Comparison of ENCODE assay signal across 16 mouse cellular contexts in genomic region chrX:72896055-72896437, GRCm38 (mm10). TPM values are rescaled to one million over a fixed set of nuclear protein-coding genes. Genes with fewer than 3 reads are reported as not detected.
DNase-seq lines count a peak whose midpoint lies in the region; ATAC-seq and TF ChIP-seq lines count a peak whose summit lies in the region.
"Had no signal": no experiment of that assay in that cellular context is flagged by ENCODE, and none has a peak within 500 bp of the region (broad histone marks: within the 10 kb centered on the region; RNA-seq: fewer than 3 reads in every experiment).

No protein-coding gene starts in this region.

- H3K36me3 ChIP-seq in hindbrain, embryonic 12.5 days = no peaks in the 10 kb centered on the region
- no peaks in the 10 kb centered on the region for H3K36me3 ChIP-seq in hindbrain, embryonic 10.5 days
- no peaks in the 10 kb centered on the region for H3K36me3 ChIP-seq in forebrain, embryonic 16.5 days (ENCODE audit: control insufficient read depth, insufficient read depth)
- no peaks in the 10 kb centered on the region for H3K36me3 ChIP-seq in midbrain, embryonic 11.5 days (ENCODE audit: control insufficient read depth, insufficient read depth, low read length)
- no peaks in the 10 kb centered on the region for H3K36me3 ChIP-seq in neural tube, embryonic 13.5 days
- no peaks in the 10 kb centered on the region for H3K36me3 ChIP-seq in stomach, postnatal 0 days (ENCODE audit: control insufficient read depth, insufficient read depth, low read length)
- H3K36me3 ChIP-seq: embryonic facial prominence, embryonic 13.5 days; heart, embryonic 10.5 days; limb, embryonic 15.5 days; liver, embryonic 15.5 days had no signal

- no peaks in the 10 kb centered on the region for H3K27me3 ChIP-seq in hindbrain, embryonic 12.5 days
- no peaks in the 10 kb centered on the region for H3K27me3 ChIP-seq in hindbrain, embryonic 10.5 days (ENCODE audit: insufficient read depth, poor library complexity, severe bottlenecking)
- no peaks in the 10 kb centered on the region for H3K27me3 ChIP-seq in forebrain, embryonic 16.5 days (replicated peaks; ENCODE audit: control insufficient read depth, insufficient read depth, low read length)
- H3K27me3 ChIP-seq in midbrain, embryonic 11.5 days (ENCODE audit: control insufficient read depth, insufficient read depth, low read length) = no peaks in the 10 kb centered on the region
- H3K27me3 ChIP-seq in neural tube, embryonic 13.5 days = no peaks in the 10 kb centered on the region
- H3K27me3 ChIP-seq in stomach, postnatal 0 days (ENCODE audit: control insufficient read depth, insufficient read depth, low read length) = no peaks in the 10 kb centered on the region
- H3K27me3 ChIP-seq: limb, embryonic 15.5 days; liver, embryonic 15.5 days had no signal

- no peak overlapping the region for H3K9ac ChIP-seq in hindbrain, embryonic 12.5 days
- H3K9ac ChIP-seq in forebrain, embryonic 16.5 days (replicated peaks; ENCODE audit: low read depth, low read length) = no peak overlapping the region
- H3K9ac ChIP-seq in midbrain, embryonic 11.5 days (ENCODE audit: low read length) = no peak overlapping the region
- H3K9ac ChIP-seq in neural tube, embryonic 13.5 days = no peak overlapping the region
- H3K9ac ChIP-seq in stomach, postnatal 0 days (ENCODE audit: low read length) = no peak overlapping the region
- H3K9ac ChIP-seq: embryonic facial prominence, embryonic 13.5 days; limb, embryonic 15.5 days; liver, embryonic 15.5 days had no signal

- H3K4me1 ChIP-seq in hindbrain, embryonic 12.5 days = no peaks in the 10 kb centered on the region; the same call in 1 of the 2 replicates
- peaks cover 10% of the 10 kb centered on the region; the same call in 1 of the 2 replicates for H3K4me1 ChIP-seq in hindbrain, embryonic 10.5 days (replicated peaks)
- peaks cover 6% of the 10 kb centered on the region; the same call in 1 of the 2 replicates for H3K4me1 ChIP-seq in forebrain, embryonic 16.5 days (replicated peaks; ENCODE audit: control insufficient read depth, insufficient read depth, low read length)
- H3K4me1 ChIP-seq in midbrain, embryonic 11.5 days (ENCODE audit: control insufficient read depth, insufficient read depth, low read length) = 0 out of 2 replicates have a peak, but pooled peaks cover 3% of the 10 kb centered on the region
- H3K4me1 ChIP-seq in neural tube, embryonic 13.5 days (replicated peaks) = peaks cover 8% of the 10 kb centered on the region
- H3K4me1 ChIP-seq in stomach, postnatal 0 days (replicated peaks; ENCODE audit: control insufficient read depth, insufficient read depth) = no peaks in the 10 kb centered on the region
- H3K4me1 ChIP-seq: embryonic facial prominence, embryonic 13.5 days; heart, embryonic 10.5 days; limb, embryonic 15.5 days; liver, embryonic 15.5 days had no signal

- H3K9me3 ChIP-seq in hindbrain, embryonic 12.5 days (replicated peaks) = no peaks in the 10 kb centered on the region
- no peaks in the 10 kb centered on the region for H3K9me3 ChIP-seq in hindbrain, embryonic 10.5 days
- H3K9me3 ChIP-seq in forebrain, embryonic 16.5 days (ENCODE audit: control insufficient read depth, low read length) = no peaks in the 10 kb centered on the region
- no peaks in the 10 kb centered on the region for H3K9me3 ChIP-seq in midbrain, embryonic 11.5 days (ENCODE audit: control insufficient read depth, low read length)
- no peaks in the 10 kb centered on the region for H3K9me3 ChIP-seq in neural tube, embryonic 13.5 days
- H3K9me3 ChIP-seq in stomach, postnatal 0 days (ENCODE audit: control insufficient read depth, low read length) = no peaks in the 10 kb centered on the region
- H3K9me3 ChIP-seq: embryonic facial prominence, embryonic 13.5 days; heart, embryonic 10.5 days; limb, embryonic 15.5 days; liver, embryonic 15.5 days had no signal

- H3K4me2 ChIP-seq in hindbrain, embryonic 12.5 days (replicated peaks) = no peak overlapping the region
- H3K4me2 ChIP-seq in forebrain, embryonic 16.5 days (ENCODE audit: low read length) = peak overlapping the region; percentile 38
- H3K4me2 ChIP-seq in midbrain, embryonic 11.5 days = no peak overlapping the region
- H3K4me2 ChIP-seq in neural tube, embryonic 13.5 days = peak overlapping the region; percentile 25
- no peak overlapping the region for H3K4me2 ChIP-seq in stomach, postnatal 0 days (replicated peaks; ENCODE audit: low read depth)
- H3K4me2 ChIP-seq: embryonic facial prominence, embryonic 13.5 days; limb, embryonic 15.5 days; liver, embryonic 15.5 days had no signal

- H3K4me3 ChIP-seq in hindbrain, embryonic 12.5 days = no peak overlapping the region
- no peak overlapping the region for H3K4me3 ChIP-seq in hindbrain, embryonic 10.5 days
- no peak overlapping the region for H3K4me3 ChIP-seq in forebrain, embryonic 16.5 days (replicated peaks; ENCODE audit: low read length)
- H3K4me3 ChIP-seq in midbrain, embryonic 11.5 days (ENCODE audit: low read depth, low read length) = no peak overlapping the region
- H3K4me3 ChIP-seq in neural tube, embryonic 13.5 days = no peak overlapping the region
- no peak overlapping the region for H3K4me3 ChIP-seq in stomach, postnatal 0 days (ENCODE audit: low read depth, low read length)
- H3K4me3 ChIP-seq: embryonic facial prominence, embryonic 13.5 days; heart, embryonic 10.5 days; limb, embryonic 15.5 days; liver, embryonic 15.5 days had no signal

- no peak for TF ChIP-seq CTCF in stomach, postnatal 0 days (IDR thresholded peaks at IDR 0.05; ENCODE audit: low read depth)

- no peak for TF ChIP-seq EP300 in stomach, postnatal 0 days (optimal IDR thresholded peaks at IDR 0.05)

- no peak for DNase-seq in hindbrain, embryonic 10.5 days (ENCODE audit: low spot score)
- DNase-seq in midbrain, embryonic 11.5 days (ENCODE audit: low spot score, missing footprints) = no peak
- DNase-seq in frontal cortex, postnatal 14 days (ENCODE audit: low spot score in 2 of 2) = no peak
- DNase-seq in stomach, postnatal 0 days (ENCODE audit: low spot score) = no peak
- no peak for DNase-seq in heart, adult 8-10 months (ENCODE audit: low spot score)
- DNase-seq: adrenal gland, adult 8-10 months; cerebellum, adult 8-10 months; kidney, adult 11 months had no signal

- ATAC-seq in hindbrain, embryonic 12.5 days (ENCODE audit: low FRiP score) = peak; percentile 48
- ATAC-seq in forebrain, embryonic 16.5 days = peak; percentile 30; the same call in 1 of the 2 replicates
- no peak; the same call in 1 of the 2 replicates for ATAC-seq in midbrain, embryonic 11.5 days (ENCODE audit: low FRiP score)
- no peak; the same call in 1 of the 2 replicates for ATAC-seq in neural tube, embryonic 13.5 days (ENCODE audit: low read depth)
- ATAC-seq in stomach, postnatal 0 days (ENCODE audit: low FRiP score, low TSS enrichment) = no peak

- H3K27ac ChIP-seq in hindbrain, embryonic 12.5 days = peak overlapping the region; percentile 77
- H3K27ac ChIP-seq in hindbrain, embryonic 10.5 days = no peak overlapping the region
- peak overlapping the region; percentile 52 for H3K27ac ChIP-seq in forebrain, embryonic 16.5 days (ENCODE audit: low read length)
- peak overlapping the region; percentile 68; the same call in 1 of the 2 replicates for H3K27ac ChIP-seq in midbrain, embryonic 11.5 days (ENCODE audit: low read depth, low read length)
- H3K27ac ChIP-seq in neural tube, embryonic 13.5 days (replicated peaks) = peak overlapping the region; percentile 85
- H3K27ac ChIP-seq in stomach, postnatal 0 days (replicated peaks) = no peak overlapping the region
- H3K27ac ChIP-seq: embryonic facial prominence, embryonic 13.5 days; heart, embryonic 10.5 days; kidney, postnatal 0 days; limb, embryonic 15.5 days; liver, embryonic 15.5 days had no signal

- 65% methylated on average over 1 of the region's 1 CpGs for WGBS in hindbrain, embryonic 12.5 days
- WGBS in hindbrain, embryonic 10.5 days = 56% methylated on average over 1 of the region's 1 CpGs
- WGBS in forebrain, embryonic 16.5 days = 33% methylated on average over 1 of the region's 1 CpGs
- WGBS in midbrain, embryonic 11.5 days = 64% methylated on average over 1 of the region's 1 CpGs
- whole genome bisulfite sequencing in neural tube, embryonic 13.5 days = 41% methylated on average over 1 of the region's 1 CpGs
- 56% methylated on average over 1 of the region's 1 CpGs for WGBS in stomach, postnatal 0 days

RNA-seq across cellular contexts. Expression of gene Cetn2, which starts 22.2 kb away (rescaled TPM):
- polyA plus RNA-seq in hindbrain, embryonic 12.5 days (2016; fragmentation: Nextera tagmentation; extraction: Ambion mirVana) = 86.6 and 106 TPM in 2 replicates
- polyA plus RNA-seq in hindbrain, embryonic 10.5 days (2016; fragmentation: Nextera tagmentation; extraction: Ambion mirVana) = 91.9 and 104 TPM in 2 replicates
- 73.5 and 78.3 TPM in 2 replicates for polyA plus RNA-seq in forebrain, embryonic 16.5 days (2015; fragmentation: Nextera tagmentation; extraction: Ambion mirVana)
- polyA plus RNA-seq in midbrain, embryonic 11.5 days (2014; fragmentation: Nextera tagmentation; extraction: Ambion mirVana) = 136 and 148 TPM in 2 replicates
- 81.3 and 83.0 TPM in 2 replicates for polyA plus RNA-seq in neural tube, embryonic 13.5 days (2015; fragmentation: Nextera tagmentation; extraction: Ambion mirVana)
- polyA plus RNA-seq in stomach, postnatal 0 days (2015; fragmentation: Nextera tagmentation; extraction: Ambion mirVana) = 49.5 and 50.7 TPM in 2 replicates
- 10 to 100 TPM; 27.2 to 31.6 (median 29.3) TPM for total RNA-seq in heart, adult 8-10 months (2022)

RNA-seq across cellular contexts. Expression of gene Nsdhl, which starts 22.3 kb away (rescaled TPM):
- 35.8 and 37.6 TPM in 2 replicates for polyA plus RNA-seq in hindbrain, embryonic 12.5 days (2016; fragmentation: Nextera tagmentation; extraction: Ambion mirVana)
- 37.4 and 42.9 TPM in 2 replicates for polyA plus RNA-seq in hindbrain, embryonic 10.5 days (2016; fragmentation: Nextera tagmentation; extraction: Ambion mirVana)
- polyA plus RNA-seq in forebrain, embryonic 16.5 days (2015; fragmentation: Nextera tagmentation; extraction: Ambion mirVana) = 39.3 and 41.2 TPM in 2 replicates
- 52.5 and 54.4 TPM in 2 replicates for polyA plus RNA-seq in midbrain, embryonic 11.5 days (2014; fragmentation: Nextera tagmentation; extraction: Ambion mirVana)
- 41.0 and 41.5 TPM in 2 replicates for polyA plus RNA-seq in neural tube, embryonic 13.5 days (2015; fragmentation: Nextera tagmentation; extraction: Ambion mirVana)
- 24.5 and 25.1 TPM in 2 replicates for polyA plus RNA-seq in stomach, postnatal 0 days (2015; fragmentation: Nextera tagmentation; extraction: Ambion mirVana)
- total RNA-seq in heart, adult 8-10 months (2022) = 1 to 10 TPM; 4.0 to 5.7 (median 4.2) TPM

Comparison
In these comparisons a context has a peak if more than half of its experiments do, and no peak if none do; other contexts are left out.
1. H3K27ac ChIP-seq: peak in hindbrain, embryonic 12.5 days (single experiment), forebrain, embryonic 16.5 days (single experiment), midbrain, embryonic 11.5 days (single experiment) and neural tube, embryonic 13.5 days (single experiment); none in hindbrain, embryonic 10.5 days (single experiment) and stomach, postnatal 0 days (single experiment).
2. ATAC-seq: peak in hindbrain, embryonic 12.5 days (single experiment) and forebrain, embryonic 16.5 days (single experiment); none in midbrain, embryonic 11.5 days (single experiment), neural tube, embryonic 13.5 days (single experiment) and stomach, postnatal 0 days (single experiment).
3. H3K4me2 ChIP-seq: peak in forebrain, embryonic 16.5 days (single experiment) and neural tube, embryonic 13.5 days (single experiment); none in hindbrain, embryonic 12.5 days (single experiment), midbrain, embryonic 11.5 days (single experiment) and stomach, postnatal 0 days (single experiment).